Mouse (Mus musculus): ENCODE data around the gene Il31ra. TPM values are rescaled to one million over a fixed set of nuclear protein-coding genes. Genes with fewer than 3 reads are reported as not detected.

Gene Il31ra
- total RNA-seq, 2 experiments from 2014 or later: not detected

GRCm38 (mm10) chr13:112473757-112474755, 120.1 kb downstream of the Il31ra start:
- no peak for DNase-seq (ENCODE audit: low spot score)
- intact Hi-C loops (cut with DNase I): no loop called here

- no peak for DNase-seq (ENCODE audit: low spot score)
- intact Hi-C loops (cut with DNase I): no loop called here
Observed at GRCm38 (mm10) chr13:112472401-112473023, 121.6 kb downstream of the Il31ra start.

- intact Hi-C loops (cut with DNase I): no loop called here
- no peak for DNase-seq (ENCODE audit: low spot score)
Observed at GRCm38 (mm10) chr13:112471201-112471600, 123.0 kb downstream of the Il31ra start.

Other genes with a start within 250 kb of the Il31ra start
- gene Il6st, start 130.3 kb downstream of the Il31ra start, total RNA-seq (2021): 100 to 1,000 TPM; 181 to 216 TPM
- not detected for gene Ddx4, start 58.1 kb upstream of the Il31ra start, total RNA-seq (2021)
- gene Slc38a9, start 66.4 kb upstream of the Il31ra start, total RNA-seq (2021): 10 to 100 TPM in 1 of 2 experiments, 1 to 10 TPM in 1; 8.6 to 10.6 TPM
- gene Plpp1, start 206.4 kb upstream of the Il31ra start, total RNA-seq (2021): 10 to 100 TPM; 59.4 to 63.6 TPM

All from heart, postnatal 25 days (tissue).